Mouse (Mus musculus) adrenal gland, postnatal 4 days (tissue): ENCODE measurements around the gene Ctu2. TPM values are rescaled to one million over a fixed set of nuclear protein-coding genes. Genes with fewer than 3 reads are reported as not detected.

Experiments used
- microRNA-seq: library from miRNA; unstranded; fragments of <30 nt; microRNA quantifications from one replicate; pipeline ENCODE4 v1.2.0, GENCODE M21; 2021
- total RNA-seq, 2 experiments: library from RNA; stranded (reverse); gene quantifications; 2 replicates each; pipeline ENCODE4 v1.2.3; 2021

The Ctu2 gene
- total RNA-seq, 2 experiments from 2014 or later, result 27.7 to 37.0 TPM

Small RNA genes lying within 50 kb of the gene (microRNA-seq; reads per million reads assigned to microRNA genes)
- not detected for gene Gm24366

Other genes starting within 250 kb of the Ctu2 start
- gene Zfpm1, start 194.0 kb upstream of the Ctu2 start, total RNA-seq, result 10 to 100 TPM; 32.9 to 42.5 TPM
- not detected for gene Trhr2, start 115.4 kb upstream of the Ctu2 start, total RNA-seq
- gene Zc3h18, start 99.5 kb upstream of the Ctu2 start, total RNA-seq, result 10 to 100 TPM; 48.9 to 52.0 TPM
- not detected for gene Il17c, start 54.1 kb upstream of the Ctu2 start, total RNA-seq
- gene Cyba, start 43.2 kb upstream of the Ctu2 start, total RNA-seq, result 10 to 100 TPM; 49.9 to 76.7 TPM
- 10 to 100 TPM in 1 of 2 experiments, 1 to 10 TPM in 1; 9.1 to 11.5 TPM for gene Mvd, start 32.7 kb upstream of the Ctu2 start, total RNA-seq
- under 1 TPM; 0.42 to 0.56 TPM for gene Snai3, start 15.4 kb upstream of the Ctu2 start, total RNA-seq
- gene Rnf166, start 79 bp upstream of the Ctu2 start, total RNA-seq, result 10 to 100 TPM; 47.5 to 53.7 TPM
- gene Piezo1, start 75.2 kb downstream of the Ctu2 start, total RNA-seq, result 10 to 100 TPM; 49.0 to 52.1 TPM
- gene Cdt1, start 91.9 kb downstream of the Ctu2 start, total RNA-seq, result 10 to 100 TPM; 33.2 to 36.6 TPM
- gene Aprt, start 100.8 kb downstream of the Ctu2 start, total RNA-seq, result 10 to 100 TPM; 93.4 to 98.6 TPM
- 10 to 100 TPM; 11.9 to 13.9 TPM for gene Galns, start 135.3 kb downstream of the Ctu2 start, total RNA-seq
- gene Trappc2l, start 135.5 kb downstream of the Ctu2 start, total RNA-seq, result 10 to 100 TPM; 51.5 to 51.8 TPM
- not detected for gene Pabpn1l, start 146.6 kb downstream of the Ctu2 start, total RNA-seq
- gene Cbfa2t3, start 223.0 kb downstream of the Ctu2 start, total RNA-seq, result 10 to 100 TPM; 11.3 to 12.0 TPM